Mouse (Mus musculus): ENCODE measurements around the gene Tpp1. TPM values are rescaled to one million over a fixed set of nuclear protein-coding genes. Genes with fewer than 3 reads are reported as not detected.
A peak's percentile ranks its signal among the peaks of the same experiment; 100 is the strongest.
"Not testable (repeated sequence)": the region's sequence is repeated elsewhere in the genome, so short reads cannot be mapped to it uniquely, and the experiment has no call there.

Tpp1 gene
- total RNA-seq, 2 experiments from 2014 or later: 41.7 to 52.2 TPM

- DNase-seq (ENCODE audit: low spot score): no peak
Observed at GRCm38 (mm10) chr7:105762517-105763270, 10.7 kb upstream of the Tpp1 start.

GRCm38 (mm10) chr7:105761813-105762484 lies 9.9 kb upstream of the Tpp1 start:
- no peak for DNase-seq (ENCODE audit: low spot score)

GRCm38 (mm10) chr7:105753281-105753680 lies 1.2 kb upstream of the Tpp1 start:
- no peak for DNase-seq (ENCODE audit: low spot score)

DNA sequence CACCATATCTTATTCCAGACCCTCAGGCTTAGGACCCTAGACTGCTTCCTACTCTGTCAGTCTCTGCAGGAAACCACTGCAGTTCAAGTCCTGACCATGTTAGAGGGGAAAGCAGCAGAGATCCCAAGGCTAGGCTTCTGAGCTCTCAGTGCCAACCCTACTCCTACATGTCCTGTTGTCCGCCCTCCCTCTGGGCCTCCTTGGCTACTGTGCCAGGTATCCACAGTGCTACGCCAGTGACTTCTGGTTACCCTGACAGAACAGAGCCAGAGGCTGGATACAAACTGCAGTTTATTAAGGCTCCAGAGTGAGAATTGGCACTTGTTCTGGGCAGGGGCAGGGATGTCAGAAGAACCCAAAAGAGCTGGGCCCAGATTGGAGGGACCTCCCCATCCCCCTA lies 681 bp upstream of the Tpp1 start:
- no peak for DNase-seq (ENCODE audit: low spot score)

DNA sequence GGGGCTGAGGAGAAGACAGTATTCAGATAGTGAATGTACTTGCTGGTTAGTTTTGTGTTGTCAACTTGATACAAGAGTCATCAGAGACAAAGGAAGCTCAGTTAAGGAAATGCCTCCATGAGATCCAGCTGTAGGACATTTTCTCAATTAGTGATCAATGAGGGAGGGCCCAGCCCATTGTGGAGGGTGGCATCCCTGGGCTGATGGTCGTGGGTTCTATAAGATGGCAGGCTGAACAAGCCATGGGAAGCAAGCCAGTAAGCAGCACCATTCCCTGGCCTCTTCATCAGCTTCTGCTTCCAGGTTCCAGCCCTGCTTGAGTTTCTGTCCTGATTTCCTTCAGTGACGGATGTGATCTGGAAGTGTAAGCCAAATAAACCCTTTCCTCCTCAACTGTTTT lies 4.3 kb downstream of the Tpp1 start:
- no peak for DNase-seq (ENCODE audit: low spot score)

GRCm38 (mm10) chr7:105743926-105744590 lies 8.0 kb downstream of the Tpp1 start, which contains the start of gene Taf10:
Gene Taf10 (minus strand): TSS chr7:105744361.
- DNase-seq (ENCODE audit: low spot score): peak; percentile 78

GRCm38 (mm10) chr7:105743246-105743925 lies 8.6 kb downstream of the Tpp1 start:
- not testable (repeated sequence) for DNase-seq (ENCODE audit: low spot score)

DNA sequence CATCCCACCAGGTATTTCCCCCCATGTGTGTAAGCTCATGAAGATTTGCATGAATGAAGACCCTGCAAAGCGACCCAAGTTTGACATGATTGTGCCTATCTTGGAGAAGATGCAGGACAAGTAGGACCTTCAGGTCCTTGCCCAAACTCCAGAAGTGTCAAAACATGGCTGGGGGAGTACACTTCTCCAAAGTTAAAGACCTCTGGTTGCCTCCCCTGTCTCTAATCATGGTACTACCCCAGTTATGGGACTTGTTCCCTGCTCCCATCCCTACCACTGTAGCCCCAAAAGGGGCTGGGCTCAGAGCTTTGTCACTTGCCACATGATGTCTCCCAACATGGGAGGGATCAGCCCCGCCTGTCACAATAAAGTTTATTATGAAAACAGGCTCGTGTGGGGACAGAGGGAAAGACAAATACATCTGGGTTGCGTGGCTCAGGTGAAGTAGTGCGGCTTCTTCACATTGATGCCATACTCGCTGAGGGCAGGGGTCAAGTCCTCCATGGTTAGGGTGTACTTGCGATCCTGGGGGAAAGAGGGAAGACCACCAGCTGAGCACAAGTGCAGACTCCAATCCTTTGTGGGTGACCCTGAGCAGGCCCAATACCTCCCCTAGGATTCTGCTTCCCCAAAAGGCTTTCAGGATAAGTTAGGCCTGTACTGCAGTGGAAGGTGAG lies 9.4 kb downstream of the Tpp1 start:
- DNase-seq (ENCODE audit: low spot score): not testable (repeated sequence)

DNA sequence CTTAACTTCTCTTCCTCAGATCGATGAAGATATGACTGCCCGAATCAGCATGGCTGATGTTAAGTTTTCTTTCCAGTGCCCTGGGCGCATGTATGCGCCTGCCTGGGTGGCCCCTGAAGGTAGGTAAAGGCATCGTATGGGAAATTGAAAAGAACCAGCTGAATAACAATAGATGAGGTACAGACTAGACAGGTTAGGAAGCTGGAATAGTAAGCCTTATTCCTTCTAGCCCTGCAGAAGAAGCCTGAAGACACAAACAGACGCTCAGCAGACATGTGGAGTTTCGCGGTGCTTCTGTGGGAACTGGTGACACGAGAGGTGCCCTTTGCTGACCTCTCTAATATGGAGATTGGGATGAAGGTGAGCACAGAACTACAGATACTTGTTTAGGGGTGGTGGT lies 10.1 kb downstream of the Tpp1 start:
- DNase-seq (ENCODE audit: low spot score): no peak

GRCm38 (mm10) chr7:105740851-105741250 lies 11.2 kb downstream of the Tpp1 start:
- no peak for DNase-seq (ENCODE audit: low spot score)

DNA sequence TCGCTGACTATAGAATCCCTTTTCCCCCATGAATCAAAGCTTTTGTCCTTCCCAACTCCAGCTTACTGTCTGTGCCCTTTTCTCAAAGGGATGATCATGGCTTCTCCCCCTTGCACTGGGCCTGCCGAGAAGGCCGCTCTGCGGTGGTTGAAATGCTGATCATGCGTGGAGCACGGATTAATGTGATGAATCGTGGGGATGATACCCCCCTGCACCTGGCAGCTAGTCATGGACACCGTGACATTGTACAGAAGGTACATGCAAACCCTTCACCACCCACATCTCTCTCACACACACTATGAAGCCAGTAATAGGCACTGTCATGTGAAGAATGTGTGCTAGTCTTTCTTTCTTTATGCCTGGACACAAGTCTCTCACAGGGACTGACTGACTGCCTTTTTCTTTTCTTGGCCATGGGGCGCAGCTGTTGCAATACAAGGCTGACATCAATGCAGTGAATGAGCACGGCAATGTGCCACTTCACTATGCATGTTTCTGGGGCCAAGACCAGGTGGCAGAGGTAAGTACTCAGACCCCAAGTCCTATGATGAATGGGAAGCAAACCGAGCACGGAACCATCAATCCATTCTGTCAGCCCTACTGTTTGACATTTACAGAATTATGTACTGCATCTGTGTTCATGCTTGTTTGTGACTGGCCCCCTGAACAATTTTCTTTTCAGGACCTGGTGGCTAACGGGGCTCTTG lies 11.8 kb downstream of the Tpp1 start:
- no peak for DNase-seq (ENCODE audit: low spot score)

- DNase-seq (ENCODE audit: low spot score): peak; percentile 69
Observed at GRCm38 (mm10) chr7:105738948-105739347, 13.1 kb downstream of the Tpp1 start.

DNA sequence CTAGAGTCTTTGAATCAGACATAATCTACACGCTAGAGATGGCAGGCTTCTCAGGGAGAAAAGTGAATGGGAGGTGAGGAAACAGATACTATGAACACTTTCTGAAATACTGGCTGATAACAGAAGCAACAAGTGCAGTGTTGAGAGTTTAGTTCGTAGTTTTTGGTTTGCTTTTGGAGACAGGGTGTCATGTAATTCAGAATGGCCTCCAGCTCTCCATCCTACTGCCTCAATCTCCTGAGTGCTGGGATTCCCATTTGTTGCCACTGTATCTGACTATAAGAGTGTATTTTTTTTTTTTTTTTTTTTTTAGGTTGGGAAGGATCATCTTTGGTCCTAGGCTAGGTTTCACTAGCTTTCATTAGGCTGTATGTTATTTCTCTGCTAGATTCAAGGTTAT lies 13.7 kb downstream of the Tpp1 start:
- DNase-seq (ENCODE audit: low spot score): no peak

GRCm38 (mm10) chr7:105737648-105738047 lies 14.4 kb downstream of the Tpp1 start:
- no peak for DNase-seq (ENCODE audit: low spot score)

DNA sequence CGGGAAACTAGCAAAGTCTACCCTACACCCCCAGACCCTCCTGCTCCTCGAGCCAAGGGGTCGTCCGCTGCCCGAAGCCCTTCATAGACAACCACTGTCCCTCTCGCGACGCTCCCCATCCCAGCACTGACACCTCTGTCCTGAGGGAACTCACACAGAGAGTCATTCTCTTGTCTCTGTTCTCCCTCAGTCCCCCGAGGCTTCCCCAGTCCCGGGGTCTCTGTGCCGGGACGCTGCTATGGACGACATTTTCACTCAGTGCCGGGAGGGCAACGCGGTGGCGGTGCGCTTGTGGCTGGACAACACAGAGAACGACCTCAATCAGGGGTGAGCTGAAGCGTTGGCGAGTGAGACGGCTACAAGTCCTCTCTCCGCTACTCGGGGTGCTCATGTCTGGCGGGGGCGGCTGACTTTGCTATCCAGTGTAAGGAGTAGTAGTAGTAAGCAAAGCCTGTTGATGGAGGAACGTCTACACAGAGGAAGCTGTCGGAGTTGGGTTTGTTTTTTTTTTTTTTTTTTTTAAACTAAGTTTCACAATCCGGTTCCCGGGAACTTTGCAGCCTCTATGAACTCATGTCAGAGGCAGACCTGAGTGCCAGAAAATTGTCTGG lies 15.0 kb downstream of the Tpp1 start, which contains the start of gene Rrp8:
Gene Rrp8, minus strand, starts transcription at position 475 of the 611 bp plus-strand sequence.
- DNase-seq (ENCODE audit: low spot score): peak; percentile 39

- DNase-seq (ENCODE audit: low spot score): peak; percentile 95
Observed at GRCm38 (mm10) chr7:105736264-105736901, 15.7 kb downstream of the Tpp1 start, which contains the start of gene Ilk. Gene Ilk (plus strand): TSS chr7:105736592.

- DNase-seq (ENCODE audit: low spot score): not testable (repeated sequence)
Observed at GRCm38 (mm10) chr7:105735464-105735863, 16.6 kb downstream of the Tpp1 start.

DNA sequence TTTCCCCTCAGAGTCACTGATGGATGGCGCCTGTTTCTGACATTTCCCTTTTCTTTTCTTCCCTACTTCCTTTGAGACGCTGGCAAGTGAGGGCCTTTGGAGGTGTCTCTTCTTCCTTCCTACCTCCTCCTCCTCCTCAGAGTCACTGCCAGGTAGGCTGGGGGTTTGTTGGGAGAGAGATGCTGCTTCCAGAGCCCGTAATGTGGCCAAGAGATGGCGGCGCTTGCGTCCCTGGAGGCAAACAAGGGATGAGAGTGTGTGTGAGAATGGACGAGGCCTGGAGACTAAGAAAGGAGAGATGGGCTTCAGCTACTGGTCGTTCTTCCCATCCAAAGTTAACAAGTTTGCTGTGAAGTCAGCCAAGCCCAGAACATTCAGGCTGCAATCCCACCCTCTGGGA lies 17.2 kb downstream of the Tpp1 start:
- DNase-seq (ENCODE audit: low spot score): no peak

DNA sequence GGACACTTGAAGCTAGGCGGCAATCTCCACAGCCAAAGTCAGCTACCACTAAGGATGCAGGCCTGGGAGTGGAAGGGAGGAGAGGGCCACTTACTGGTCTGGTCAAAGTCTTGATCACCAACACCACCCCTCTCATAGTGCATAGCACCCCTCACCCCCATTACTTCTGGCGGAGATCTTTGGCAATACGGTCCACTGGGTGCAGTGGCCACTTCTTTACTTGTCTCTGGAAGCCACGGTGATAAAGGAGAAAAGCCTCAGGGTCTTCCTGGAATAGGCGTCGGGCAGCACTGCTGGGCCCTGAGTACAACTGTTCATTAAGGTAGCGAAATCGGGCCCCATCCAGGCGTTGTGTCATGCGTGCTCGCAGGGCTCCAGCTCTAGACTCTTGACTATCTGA lies 18.2 kb downstream of the Tpp1 start:
- DNase-seq (ENCODE audit: low spot score): no peak
